Mouse (Mus musculus) testis, adult 2 months (tissue): ENCODE measurements around the gene Syvn1.

Experiments used
- CTCF ChIP-seq: fragments of 200-500 bp; IDR thresholded peaks from 2 replicates; pipeline ENCODE4 v1.5.1; 2012; ENCODE audit warnings: low read depth, mild to moderate bottlenecking, inconsistent platforms, low read length, moderate library complexity; ENCODE audit not compliant: control insufficient read depth, insufficient read depth, insufficient replicate concordance
- POLR2A ChIP-seq: fragments of 200-500 bp; IDR thresholded peaks from 2 replicates; pipeline ENCODE4 v1.6.1; 2012; ENCODE audit warnings: low read depth, mild to moderate bottlenecking, inconsistent platforms, low read length, moderate library complexity; ENCODE audit not compliant: control insufficient read depth

DNA sequence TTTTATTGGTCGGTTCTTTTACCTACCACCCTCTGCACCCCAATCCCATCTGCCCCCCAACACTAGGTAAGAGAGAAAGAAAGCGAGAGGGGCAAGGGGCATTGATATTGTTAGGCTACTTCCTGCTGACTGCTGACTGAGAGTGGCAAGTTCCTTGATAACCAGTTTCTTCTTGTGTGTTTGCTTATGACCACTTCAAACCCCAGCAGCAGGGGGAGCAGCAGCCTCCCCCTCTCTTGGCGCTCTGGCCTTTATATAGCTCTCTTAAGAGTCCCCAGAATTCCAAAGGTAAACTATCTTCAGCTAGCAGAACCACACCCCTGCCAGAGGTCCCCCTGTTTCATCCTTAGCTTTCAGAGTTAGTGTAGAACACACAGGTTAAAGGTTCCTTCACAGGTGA is 26.1 kb upstream of the Syvn1 start:
- TF ChIP-seq POLR2A (no peak), CTCF (no peak)
